Mouse (Mus musculus) spleen, adult 2 months (tissue): ENCODE results near the gene P2ry14. TPM values are rescaled to one million over a fixed set of nuclear protein-coding genes. Genes with fewer than 3 reads are reported as not detected.
A peak's percentile ranks its signal among the peaks of the same experiment; 100 is the strongest.

Source experiments
- DNase-seq, 2 experiments: peaks; one replicate each; pipeline versions ENCODE4 v3.0.0 to v3.0.0-alpha.2; 2012 to 2021; ENCODE audit warnings: low spot score in 2 of 2, low read depth in 1 of 2
- H3K27ac ChIP-seq: fragments of 200-500 bp; 2 replicates; pipeline ENCODE4 v1.5.1; 2012; ENCODE audit warnings: low read length, inconsistent platforms; ENCODE audit not compliant: insufficient read depth
- H3K27me3 ChIP-seq: fragments of 200-500 bp; 2 replicates; pipeline ENCODE4 v1.6.1; 2012; ENCODE audit warnings: mild to moderate bottlenecking, moderate library complexity, low read length, inconsistent platforms; ENCODE audit not compliant: control insufficient read depth, insufficient read depth
- H3K36me3 ChIP-seq: fragments of 200-500 bp; 2 replicates; pipeline ENCODE4 v1.6.1; 2012; ENCODE audit warnings: mild to moderate bottlenecking, low read length, inconsistent platforms; ENCODE audit not compliant: control insufficient read depth, insufficient read depth
- H3K4me1 ChIP-seq: fragments of 200-500 bp; 2 replicates; pipeline ENCODE4 v1.6.1; 2011; ENCODE audit warnings: inconsistent platforms; ENCODE audit not compliant: control insufficient read depth, insufficient read depth, insufficient read length
- H3K4me3 ChIP-seq: fragments of 200-500 bp; 2 replicates; pipeline ENCODE4 v1.5.1; 2011; ENCODE audit warnings: mild to moderate bottlenecking, inconsistent platforms; ENCODE audit not compliant: insufficient read depth, insufficient read length; ENCODE audit errors: extremely low read depth
- CTCF ChIP-seq: fragments of 200-500 bp; IDR thresholded peaks from 2 replicates; pipeline ENCODE4 v1.5.1; 2011; ENCODE audit warnings: mild to moderate bottlenecking, inconsistent platforms; ENCODE audit not compliant: insufficient read depth, insufficient read length, insufficient replicate concordance; ENCODE audit errors: extremely low read depth
- POLR2A ChIP-seq: fragments of 200-500 bp; IDR thresholded peaks from 2 replicates; pipeline ENCODE4 v1.6.1; 2011; ENCODE audit warnings: low read depth, low read length, inconsistent platforms
- WGBS: fragments of 180-500 bp; shearing (Covaris S2); methylation state at CpG from one replicate; pipeline ENCODE4 v1.1.7; 2018; 5-methylcytosine and 5-hydroxymethylcytosine counted together
- polyA plus RNA-seq: library from polyadenylated mRNA; depleted of rRNA; stranded (reverse); fragments of >200 nt; gene quantifications from 2 replicates; pipeline ENCODE4 v1.2.3, GENCODE M21; 2012

The P2ry14 gene
- polyA plus RNA-seq, 1 experiment, result 9.5 TPM

- no peak for DNase-seq
- Histone ChIP-seq H3K27me3 (no peaks in the 10 kb centered on the region), H3K36me3 (no peaks in the 10 kb centered on the region), H3K4me1 (no peaks in the 10 kb centered on the region), H3K4me3 (no peak overlapping the region), H3K27ac (no peak overlapping the region)
- no peak for TF ChIP-seq POLR2A
Observed at GRCm38 (mm10) chr3:59182129-59182528, 28.7 kb upstream of the P2ry14 start.

- 86% methylated on average over 5 of the region's 5 CpGs for WGBS
- no peak for TF ChIP-seq POLR2A
- no peak for TF ChIP-seq CTCF
- Histone ChIP-seq H3K27ac (no peak overlapping the region), H3K36me3 (no peaks in the 10 kb centered on the region), H3K4me3 (no peak overlapping the region), H3K4me1 (no peaks in the 10 kb centered on the region), H3K27me3 (no peaks in the 10 kb centered on the region)
- no peak for DNase-seq
Observed at GRCm38 (mm10) chr3:59181134-59181533, 27.7 kb upstream of the P2ry14 start.

- TF ChIP-seq CTCF (no peak), POLR2A (no peak)
- no peak overlapping the region for H3K27ac ChIP-seq
- H3K36me3 ChIP-seq, result no peaks in the 10 kb centered on the region
- H3K4me3 ChIP-seq, result no peak overlapping the region
- 79% methylated on average over 5 of the region's 5 CpGs for WGBS
- DNase-seq, result no peak
- no peaks in the 10 kb centered on the region for H3K27me3 ChIP-seq
- H3K4me1 ChIP-seq, result no peaks in the 10 kb centered on the region; the same call in 1 of the 2 replicates
Observed at GRCm38 (mm10) chr3:59176871-59177270, 23.5 kb upstream of the P2ry14 start.

GRCm38 (mm10) chr3:59175234-59175633 is 21.8 kb upstream of the P2ry14 start:
- Histone ChIP-seq H3K4me3 (no peak overlapping the region), H3K4me1 (no peaks in the 10 kb centered on the region; the same call in 1 of the 2 replicates), H3K36me3 (no peaks in the 10 kb centered on the region), H3K27ac (no peak overlapping the region), H3K27me3 (no peaks in the 10 kb centered on the region)
- DNase-seq, result peak; percentile 35 to 54
- TF ChIP-seq CTCF, result peak; percentile 72; the same call in 1 of the 2 replicates
- TF ChIP-seq POLR2A, result no peak
- WGBS, result 11% methylated on average over 5 of the region's 5 CpGs

- H3K4me3 ChIP-seq, result no peak overlapping the region
- no peaks in the 10 kb centered on the region for H3K27me3 ChIP-seq
- DNase-seq, result peak in 1 of 2 experiments; percentile 39
- no peak for TF ChIP-seq POLR2A
- H3K36me3 ChIP-seq, result no peaks in the 10 kb centered on the region
- H3K4me1 ChIP-seq, result no peaks in the 10 kb centered on the region; the same call in 1 of the 2 replicates
- 28% methylated on average over 6 of the region's 6 CpGs for WGBS
- no peak overlapping the region for H3K27ac ChIP-seq
Observed at GRCm38 (mm10) chr3:59174426-59175154, 21.2 kb upstream of the P2ry14 start.

- no peaks in the 10 kb centered on the region; the same call in 1 of the 2 replicates for H3K4me1 ChIP-seq
- no peak for DNase-seq
- H3K36me3 ChIP-seq, result no peaks in the 10 kb centered on the region
- H3K27ac ChIP-seq, result no peak overlapping the region
- WGBS, result 94% methylated on average over 2 of the region's 2 CpGs
- no peaks in the 10 kb centered on the region for H3K27me3 ChIP-seq
- no peak overlapping the region for H3K4me3 ChIP-seq
- no peak for TF ChIP-seq POLR2A
- TF ChIP-seq CTCF, result no peak
Observed at GRCm38 (mm10) chr3:59169921-59170627, 16.7 kb upstream of the P2ry14 start.

GRCm38 (mm10) chr3:59169215-59169614 is 15.8 kb upstream of the P2ry14 start:
- Histone ChIP-seq H3K36me3 (no peaks in the 10 kb centered on the region), H3K27me3 (no peaks in the 10 kb centered on the region), H3K4me1 (no peaks in the 10 kb centered on the region), H3K27ac (no peak overlapping the region), H3K4me3 (no peak overlapping the region)
- no peak for DNase-seq
- WGBS, result 81% methylated on average over 4 of the region's 4 CpGs
- TF ChIP-seq POLR2A, result no peak
- TF ChIP-seq CTCF, result no peak
